Mouse (Mus musculus): ENCODE data around the gene Clstn2. TPM values are rescaled to one million over a fixed set of nuclear protein-coding genes. Genes with fewer than 3 reads are reported as not detected.
A peak's percentile ranks its signal among the peaks of the same experiment; 100 is the strongest.

Clstn2 gene
- polyA plus RNA-seq, 1 experiment from 2014 or later = 4.3 TPM

DNA sequence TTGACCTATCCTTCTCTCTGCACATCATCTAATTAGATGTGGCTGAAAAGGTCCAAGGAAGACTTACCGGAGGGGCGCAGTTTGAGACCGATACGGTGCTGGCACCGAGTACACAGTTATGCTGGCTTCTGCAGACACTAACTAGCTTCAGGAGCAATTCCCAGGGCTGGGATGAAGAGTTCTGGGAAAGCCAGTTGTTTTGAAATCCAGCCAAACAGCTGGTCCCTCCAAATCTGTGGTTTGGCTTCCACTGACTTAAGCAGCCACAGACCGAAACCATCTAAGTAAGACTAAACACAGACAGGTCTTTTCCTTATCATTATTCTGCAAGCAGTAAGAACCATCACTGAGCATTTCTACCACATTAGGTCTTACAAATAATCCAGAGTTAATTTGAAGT lies 558.1 kb downstream of the Clstn2 start:
- WGBS = 92% methylated on average over 6 of the region's 6 CpGs
- no peak overlapping the region for H3K9ac ChIP-seq
- H3K4me3 ChIP-seq = no peak overlapping the region
- H3K36me3 ChIP-seq = no peaks in the 10 kb centered on the region
- H3K9me3 ChIP-seq (replicated peaks) = no peaks in the 10 kb centered on the region
- H3K4me1 ChIP-seq = 0 out of 2 replicates have a peak, but pooled peaks cover 2% of the 10 kb centered on the region
- no peak for ATAC-seq (ENCODE audit: low FRiP score)
- H3K27me3 ChIP-seq = no peaks in the 10 kb centered on the region
- peak overlapping the region; percentile 36; the same call in 1 of the 2 replicates for H3K27ac ChIP-seq
- H3K4me2 ChIP-seq (replicated peaks) = no peak overlapping the region

- WGBS = 76% methylated on average over 7 of the region's 7 CpGs
- ATAC-seq (ENCODE audit: low FRiP score) = no peak
Observed at GRCm38 (mm10) chr9:97471014-97471591, 561.9 kb downstream of the Clstn2 start.

DNA sequence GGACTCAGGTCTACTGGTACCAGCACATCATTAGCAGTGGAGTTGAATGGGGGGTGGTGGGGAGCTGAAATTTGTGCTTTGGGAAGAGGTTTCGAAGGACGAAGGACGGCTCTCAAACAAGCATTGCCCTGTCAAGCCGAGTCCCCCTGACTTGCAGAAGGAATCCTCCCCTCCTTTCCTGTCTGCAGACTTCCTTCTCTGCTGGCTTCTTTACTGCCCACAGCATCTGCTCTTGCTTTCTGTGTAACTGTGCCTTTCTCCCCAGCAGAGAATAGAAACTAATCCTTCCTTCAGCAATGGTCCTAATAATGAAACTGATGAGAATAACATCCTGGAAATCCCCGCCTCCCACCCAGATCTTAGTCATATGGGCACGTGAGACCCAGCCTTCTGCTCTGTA lies 572.5 kb downstream of the Clstn2 start:
- H3K9ac ChIP-seq = no peak overlapping the region
- 85% methylated on average over 6 of the region's 6 CpGs for WGBS
- no peak for ATAC-seq (ENCODE audit: low FRiP score)
- H3K4me1 ChIP-seq = no peaks in the 10 kb centered on the region
- no peaks in the 10 kb centered on the region for H3K9me3 ChIP-seq (replicated peaks)
- H3K36me3 ChIP-seq = no peaks in the 10 kb centered on the region
- no peak overlapping the region for H3K4me2 ChIP-seq (replicated peaks)
- H3K27me3 ChIP-seq = no peaks in the 10 kb centered on the region
- no peak overlapping the region for H3K27ac ChIP-seq
- no peak overlapping the region for H3K4me3 ChIP-seq

More at GRCm38 (mm10) chr9:97471014-97471591, 561.9 kb downstream of the Clstn2 start:
- Histone ChIP-seq H3K27ac (no peak overlapping the region), H3K36me3 (no peaks in the 10 kb centered on the region), H3K4me2 (replicated peaks) (no peak overlapping the region), H3K9ac (no peak overlapping the region), H3K4me3 (no peak overlapping the region), H3K4me1 (no peaks in the 10 kb centered on the region), H3K27me3 (no peaks in the 10 kb centered on the region), H3K9me3 (replicated peaks) (no peaks in the 10 kb centered on the region)

- ATAC-seq (ENCODE audit: low FRiP score) = no peak
- no peak overlapping the region for H3K4me3 ChIP-seq
- H3K9ac ChIP-seq = no peak overlapping the region
- H3K27ac ChIP-seq = no peak overlapping the region
- H3K36me3 ChIP-seq = no peaks in the 10 kb centered on the region
- no peaks in the 10 kb centered on the region for H3K9me3 ChIP-seq (replicated peaks)
- H3K4me1 ChIP-seq = no peaks in the 10 kb centered on the region
- H3K27me3 ChIP-seq = no peaks in the 10 kb centered on the region
- WGBS = 76% methylated on average over 4 of the region's 4 CpGs
- no peak overlapping the region for H3K4me2 ChIP-seq (replicated peaks)
Observed at GRCm38 (mm10) chr9:97459745-97460144, 573.2 kb downstream of the Clstn2 start.

DNA sequence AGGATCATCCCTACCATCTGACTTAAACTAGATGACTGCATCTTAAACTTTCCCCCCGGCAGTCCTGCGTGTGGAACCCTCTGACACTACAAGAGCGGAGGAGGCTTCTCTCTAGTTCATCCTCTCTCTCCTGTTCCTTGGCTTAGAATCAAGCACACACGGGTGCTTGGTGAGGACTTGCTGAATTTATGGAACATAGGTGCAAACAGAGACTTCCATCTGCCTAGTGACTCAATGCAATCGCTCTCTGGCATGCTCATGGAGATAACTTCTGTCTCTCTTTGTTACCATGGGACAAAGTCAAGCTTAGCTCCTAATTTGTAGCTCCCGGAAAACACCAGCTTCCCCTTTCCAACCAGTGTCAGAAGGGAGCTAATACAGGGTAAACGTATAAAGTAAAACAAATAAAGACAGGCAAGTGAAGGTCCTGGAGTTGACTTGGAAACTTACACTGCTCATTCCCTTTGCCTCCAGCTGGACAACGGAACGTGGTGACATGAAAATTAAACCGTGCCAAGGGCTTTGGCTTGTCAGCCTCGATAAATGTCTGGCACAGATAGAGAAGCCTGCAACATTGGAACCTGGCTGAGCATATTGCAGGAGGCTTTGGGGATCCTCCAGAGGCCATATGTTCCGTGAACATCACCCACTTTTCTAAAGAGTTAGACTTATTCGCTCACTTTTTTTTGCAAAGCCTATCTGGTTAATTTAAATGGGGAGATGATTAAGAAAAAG lies 583.5 kb downstream of the Clstn2 start:
- Histone ChIP-seq H3K36me3 (no peaks in the 10 kb centered on the region), H3K4me2 (replicated peaks) (no peak overlapping the region), H3K4me1 (no peaks in the 10 kb centered on the region), H3K27me3 (0 out of 2 replicates have a peak, but pooled peaks cover 3% of the 10 kb centered on the region), H3K9me3 (replicated peaks) (no peaks in the 10 kb centered on the region), H3K4me3 (no peak overlapping the region), H3K27ac (no peak overlapping the region), H3K9ac (no peak overlapping the region)
- 84% methylated on average over 13 of the region's 13 CpGs for WGBS
- no peak for ATAC-seq (ENCODE audit: low FRiP score)

GRCm38 (mm10) chr9:97439872-97440636 lies 592.9 kb downstream of the Clstn2 start:
- 52% methylated on average over 7 of the region's 7 CpGs for WGBS
- no peaks in the 10 kb centered on the region for H3K9me3 ChIP-seq (replicated peaks)
- no peaks in the 10 kb centered on the region for H3K36me3 ChIP-seq
- no peak for ATAC-seq (ENCODE audit: low FRiP score)
- no peak overlapping the region for H3K4me2 ChIP-seq (replicated peaks)
- H3K9ac ChIP-seq = no peak overlapping the region
- no peak overlapping the region for H3K4me3 ChIP-seq
- 0 out of 2 replicates have a peak, but pooled peaks cover 4% of the 10 kb centered on the region for H3K27me3 ChIP-seq
- H3K4me1 ChIP-seq = peaks cover 9% of the 10 kb centered on the region
- no peak overlapping the region for H3K27ac ChIP-seq

DNA sequence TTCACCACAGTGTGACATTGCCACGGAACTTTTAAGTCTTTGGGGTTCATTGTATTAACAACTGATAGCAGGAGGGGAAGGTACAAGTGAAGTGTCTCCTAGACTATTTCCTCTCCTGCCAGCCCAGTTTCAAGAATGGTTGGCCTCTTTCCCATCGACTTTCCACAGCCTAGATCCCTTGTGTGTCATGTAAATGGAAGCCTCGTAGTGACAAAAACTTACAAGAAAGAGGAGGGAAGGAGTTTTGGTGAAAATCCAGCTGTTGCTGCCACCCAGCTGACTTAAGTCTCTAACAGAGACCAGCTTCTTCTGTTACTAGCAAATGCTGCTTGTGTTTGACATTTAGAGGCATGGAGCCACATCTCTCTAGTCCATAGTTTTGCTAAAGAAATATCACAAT lies 598.3 kb downstream of the Clstn2 start:
- no peak overlapping the region for H3K9ac ChIP-seq
- no peak overlapping the region for H3K4me3 ChIP-seq
- H3K27ac ChIP-seq = no peak overlapping the region
- 66% methylated on average over 3 of the region's 3 CpGs for WGBS
- no peak for ATAC-seq (ENCODE audit: low FRiP score)
- no peaks in the 10 kb centered on the region for H3K4me1 ChIP-seq
- 0 out of 2 replicates have a peak, but pooled peaks cover 4% of the 10 kb centered on the region for H3K27me3 ChIP-seq
- H3K9me3 ChIP-seq (replicated peaks) = no peaks in the 10 kb centered on the region; the same call in 1 of the 2 replicates
- H3K4me2 ChIP-seq (replicated peaks) = no peak overlapping the region
- no peaks in the 10 kb centered on the region for H3K36me3 ChIP-seq

GRCm38 (mm10) chr9:97429885-97430449 lies 603.0 kb downstream of the Clstn2 start:
- Histone ChIP-seq H3K27me3 (no peaks in the 10 kb centered on the region), H3K4me2 (replicated peaks) (no peak overlapping the region), H3K36me3 (no peaks in the 10 kb centered on the region), H3K4me3 (no peak overlapping the region), H3K4me1 (no peaks in the 10 kb centered on the region), H3K9ac (no peak overlapping the region), H3K27ac (no peak overlapping the region), H3K9me3 (replicated peaks) (no peaks in the 10 kb centered on the region; the same call in 1 of the 2 replicates)
- WGBS = 95% methylated on average over 1 of the region's 1 CpGs
- ATAC-seq (ENCODE audit: low FRiP score) = no peak

DNA sequence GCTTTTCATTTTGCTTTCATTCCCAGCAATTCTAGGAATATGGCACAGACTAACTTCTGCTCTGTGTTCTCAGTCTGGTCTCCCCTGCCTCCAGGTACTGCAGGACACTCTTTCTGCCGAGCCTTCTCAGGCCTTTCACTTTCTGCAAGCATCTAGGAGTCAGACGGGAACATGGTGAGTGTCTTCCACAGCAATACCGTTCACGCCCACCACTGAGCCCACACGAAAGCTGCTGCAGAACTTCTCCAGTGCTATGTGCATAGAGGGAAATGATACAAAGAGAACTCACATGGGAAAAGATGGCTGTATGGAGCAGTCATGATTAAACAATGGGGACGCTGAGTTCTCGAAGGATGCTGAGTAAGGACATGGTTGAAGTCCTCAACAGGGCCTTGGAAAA lies 604.9 kb downstream of the Clstn2 start:
- Histone ChIP-seq H3K36me3 (no peaks in the 10 kb centered on the region), H3K4me3 (no peak overlapping the region), H3K4me1 (no peaks in the 10 kb centered on the region), H3K27ac (no peak overlapping the region), H3K4me2 (replicated peaks) (no peak overlapping the region), H3K9me3 (replicated peaks) (no peaks in the 10 kb centered on the region; the same call in 1 of the 2 replicates), H3K27me3 (no peaks in the 10 kb centered on the region), H3K9ac (no peak overlapping the region)
- WGBS = 83% methylated on average over 7 of the region's 7 CpGs
- no peak for ATAC-seq (ENCODE audit: low FRiP score)

DNA sequence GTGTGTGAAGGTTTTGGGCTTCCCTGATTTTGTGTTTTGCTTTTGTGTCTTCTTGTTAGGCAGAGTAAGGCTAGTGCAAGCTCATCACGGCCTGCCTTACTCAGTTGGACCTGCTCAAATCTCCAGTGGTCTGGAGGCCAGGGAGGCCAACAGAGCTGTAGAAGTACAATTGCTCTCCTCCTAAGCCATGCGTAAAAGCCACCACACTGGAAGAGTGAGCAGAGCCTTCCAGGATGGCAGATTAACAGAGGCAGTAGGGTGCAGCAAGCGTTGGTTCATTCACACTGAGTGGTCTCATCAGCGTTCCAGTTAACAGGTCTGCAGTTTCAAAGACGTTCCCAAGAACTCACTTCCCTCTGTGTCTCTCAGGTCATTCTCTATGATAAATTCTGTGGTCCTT lies 612.1 kb downstream of the Clstn2 start:
- Histone ChIP-seq H3K4me3 (no peak overlapping the region), H3K4me1 (no peaks in the 10 kb centered on the region), H3K27ac (no peak overlapping the region), H3K9me3 (replicated peaks) (no peaks in the 10 kb centered on the region), H3K9ac (no peak overlapping the region), H3K27me3 (no peaks in the 10 kb centered on the region), H3K36me3 (no peaks in the 10 kb centered on the region), H3K4me2 (replicated peaks) (no peak overlapping the region)
- 54% methylated on average over 5 of the region's 5 CpGs for WGBS
- no peak for ATAC-seq (ENCODE audit: low FRiP score)

GRCm38 (mm10) chr9:97414876-97415668 lies 617.9 kb downstream of the Clstn2 start:
- Histone ChIP-seq H3K4me1 (no peaks in the 10 kb centered on the region), H3K36me3 (no peaks in the 10 kb centered on the region), H3K9me3 (replicated peaks) (no peaks in the 10 kb centered on the region), H3K27me3 (no peaks in the 10 kb centered on the region), H3K4me3 (no peak overlapping the region), H3K9ac (no peak overlapping the region), H3K27ac (no peak overlapping the region), H3K4me2 (replicated peaks) (no peak overlapping the region)
- no peak for ATAC-seq (ENCODE audit: low FRiP score)
- WGBS = 79% methylated on average over 6 of the region's 6 CpGs

Data from hindbrain, embryonic 12.5 days (tissue).